Mouse (Mus musculus) 3134 (cell line): ENCODE data around the gene Gm21987.

ENCODE experiments used
- DNase-seq: peaks from one replicate; pipeline ENCODE4 v3.0.0-alpha.2; 2011; ENCODE audit warnings: low spot score; ENCODE audit not compliant: insufficient read length; ENCODE audit errors: extremely low read depth

Gene Gm21987

GRCm38 (mm10) chr16:38348217-38348761 is 1.4 kb downstream of the Gm21987 start:
- DNase-seq = no peak

GRCm38 (mm10) chr16:38349881-38350280 is 3.0 kb downstream of the Gm21987 start:
- no peak for DNase-seq

GRCm38 (mm10) chr16:38350361-38350855 is 3.6 kb downstream of the Gm21987 start:
- no peak for DNase-seq

- DNase-seq = no peak
These were observed 4.1 kb downstream of the Gm21987 start for GRCm38 (mm10) chr16:38350939-38351338.

- no peak for DNase-seq
These were observed 5.2 kb downstream of the Gm21987 start for GRCm38 (mm10) chr16:38352031-38352430.

GRCm38 (mm10) chr16:38352851-38353250 is 6.0 kb downstream of the Gm21987 start:
- DNase-seq = no peak

- no peak for DNase-seq
These were observed 6.8 kb downstream of the Gm21987 start for GRCm38 (mm10) chr16:38353642-38354041.

GRCm38 (mm10) chr16:38354185-38354913 is 7.5 kb downstream of the Gm21987 start:
- DNase-seq = no peak

GRCm38 (mm10) chr16:38358256-38358812 is 11.5 kb downstream of the Gm21987 start:
- no peak for DNase-seq

- DNase-seq = no peak
These were observed 12.4 kb downstream of the Gm21987 start for GRCm38 (mm10) chr16:38359241-38359640.

GRCm38 (mm10) chr16:38359857-38360256 is 13.0 kb downstream of the Gm21987 start:
- no peak for DNase-seq

- DNase-seq = no peak
These were observed 13.5 kb downstream of the Gm21987 start for GRCm38 (mm10) chr16:38360317-38360716.

- no peak for DNase-seq
These were observed 15.1 kb downstream of the Gm21987 start, which contains the start of gene Popdc2 for GRCm38 (mm10) chr16:38361933-38362332. TSS of gene Popdc2 (plus strand) at chr16:38362209.

GRCm38 (mm10) chr16:38362493-38363255 is 15.8 kb downstream of the Gm21987 start:
- no peak for DNase-seq

- DNase-seq = no peak
These were observed 16.4 kb downstream of the Gm21987 start for GRCm38 (mm10) chr16:38363256-38363595.

- DNase-seq = no peak
These were observed 16.8 kb downstream of the Gm21987 start for GRCm38 (mm10) chr16:38363657-38364056.

- DNase-seq = no peak
These were observed 18.6 kb downstream of the Gm21987 start for GRCm38 (mm10) chr16:38365390-38365789.

GRCm38 (mm10) chr16:38366231-38366630 is 19.4 kb downstream of the Gm21987 start:
- DNase-seq = no peak

- peak; percentile 65 for DNase-seq
These were observed 21.5 kb downstream of the Gm21987 start for GRCm38 (mm10) chr16:38368336-38368735.

- DNase-seq = no peak
These were observed 22.2 kb downstream of the Gm21987 start for GRCm38 (mm10) chr16:38369000-38369399.

GRCm38 (mm10) chr16:38369431-38369830 is 22.6 kb downstream of the Gm21987 start:
- no peak for DNase-seq
